Mouse (Mus musculus): ENCODE measurements at regions not wholly inside any gene's neighbourhood (a gene's known extent, or its start where the extent isn't known, plus 50 kb on each side); places are given as distances from the start of the nearest gene placed in this dataset.

DNA sequence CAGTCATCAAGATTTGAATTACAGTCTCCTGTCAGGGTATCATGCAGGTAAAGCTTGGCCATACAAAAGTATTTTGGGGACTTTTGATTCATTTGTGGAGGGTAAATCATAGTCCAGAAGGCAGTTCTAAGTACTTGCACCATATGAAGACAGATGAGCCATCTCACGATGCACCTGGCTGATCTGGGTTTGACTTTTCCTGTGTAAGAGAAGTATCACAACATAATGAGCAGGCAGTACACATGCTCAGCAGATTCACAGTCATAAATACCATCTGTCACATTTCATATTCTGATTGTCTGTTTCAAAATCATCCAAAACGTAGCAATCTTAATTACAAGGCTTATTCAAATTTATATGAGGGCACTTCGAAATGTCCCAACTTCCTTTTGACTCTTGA, 796.6 kb downstream of the Brinp3 start:
- no peaks in the 10 kb centered on the region for H3K36me3 ChIP-seq
- WGBS = 80% methylated on average over 3 of the region's 3 CpGs
- H3K4me2 ChIP-seq = no peak overlapping the region
- no peak for ATAC-seq (ENCODE audit: borderline replicate concordance, extremely low read depth, low FRiP score, low TSS enrichment)
- H3K27me3 ChIP-seq = no peaks in the 10 kb centered on the region
- H3K9me3 ChIP-seq = no peaks in the 10 kb centered on the region
- H3K4me3 ChIP-seq = no peak overlapping the region
- H3K9ac ChIP-seq = no peak overlapping the region
- no peak overlapping the region for H3K27ac ChIP-seq
- H3K4me1 ChIP-seq = no peaks in the 10 kb centered on the region

DNA sequence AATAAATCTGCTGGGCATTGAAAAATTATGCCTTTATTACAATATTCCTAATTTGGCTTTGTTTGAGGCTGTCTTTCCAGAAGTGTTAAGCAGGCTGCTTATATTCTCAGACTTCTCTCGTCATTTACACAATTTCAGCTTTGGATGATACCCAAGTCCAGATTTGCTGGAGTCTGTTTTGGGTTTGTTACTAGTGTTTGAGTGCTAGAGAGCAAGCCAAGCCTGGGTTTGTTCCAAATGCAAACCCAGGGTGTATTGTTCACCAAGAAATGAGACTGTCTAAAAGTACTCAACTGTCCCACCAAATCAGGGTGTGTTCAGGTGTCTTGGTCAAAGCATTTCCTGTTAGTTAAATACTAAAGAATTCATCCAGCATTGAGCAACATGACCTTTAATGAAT, 814.7 kb downstream of the Brinp3 start:
- no peak overlapping the region for H3K9ac ChIP-seq
- 42% methylated on average over 1 of the region's 1 CpGs for WGBS
- no peaks in the 10 kb centered on the region for H3K9me3 ChIP-seq
- H3K4me1 ChIP-seq = no peaks in the 10 kb centered on the region
- H3K27me3 ChIP-seq = no peaks in the 10 kb centered on the region
- H3K4me3 ChIP-seq = no peak overlapping the region
- no peak for ATAC-seq (ENCODE audit: borderline replicate concordance, extremely low read depth, low FRiP score, low TSS enrichment)
- no peak overlapping the region for H3K4me2 ChIP-seq
- H3K36me3 ChIP-seq = no peaks in the 10 kb centered on the region
- no peak overlapping the region for H3K27ac ChIP-seq

DNA sequence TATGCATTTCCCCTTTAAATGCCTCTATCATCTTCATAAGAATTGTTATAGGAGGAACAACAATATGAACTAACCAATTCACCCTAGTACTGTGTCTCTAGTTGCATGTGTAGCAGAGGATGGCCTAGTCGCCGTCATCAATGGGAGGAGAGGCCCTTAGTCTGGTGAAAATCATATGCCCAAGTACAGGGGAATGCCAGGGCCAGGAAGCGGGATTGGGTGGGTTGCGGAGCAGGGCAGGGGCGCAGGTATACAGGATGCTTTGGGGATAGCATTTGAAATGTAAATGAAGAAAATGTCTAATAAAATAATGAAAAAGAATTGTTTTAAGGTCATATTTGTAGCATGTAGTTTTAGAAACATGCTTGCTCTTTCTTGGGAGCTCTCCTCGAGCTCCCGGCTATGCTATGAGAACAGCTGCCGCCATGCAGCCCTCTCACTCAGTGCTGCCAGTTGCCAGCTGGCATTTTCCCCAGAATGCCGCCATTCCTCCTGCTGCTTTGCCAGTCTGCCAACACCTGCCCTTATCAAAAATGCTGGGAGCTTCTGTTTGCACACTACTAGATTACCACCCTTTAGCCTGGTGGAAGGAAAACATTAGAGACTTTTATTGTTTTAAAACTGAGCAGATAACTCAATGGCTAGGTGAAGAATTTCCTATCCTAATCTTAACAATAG, 848.9 kb downstream of the Brinp3 start:
- no peak for ATAC-seq (ENCODE audit: borderline replicate concordance, extremely low read depth, low FRiP score, low TSS enrichment)
- H3K36me3 ChIP-seq = no peaks in the 10 kb centered on the region
- no peak overlapping the region for H3K27ac ChIP-seq
- no peaks in the 10 kb centered on the region for H3K9me3 ChIP-seq
- no peak overlapping the region for H3K4me2 ChIP-seq
- no peaks in the 10 kb centered on the region for H3K4me1 ChIP-seq
- H3K9ac ChIP-seq = no peak overlapping the region
- 80% methylated on average over 9 of the region's 9 CpGs for WGBS
- H3K4me3 ChIP-seq = no peak overlapping the region
- H3K27me3 ChIP-seq = no peaks in the 10 kb centered on the region

DNA sequence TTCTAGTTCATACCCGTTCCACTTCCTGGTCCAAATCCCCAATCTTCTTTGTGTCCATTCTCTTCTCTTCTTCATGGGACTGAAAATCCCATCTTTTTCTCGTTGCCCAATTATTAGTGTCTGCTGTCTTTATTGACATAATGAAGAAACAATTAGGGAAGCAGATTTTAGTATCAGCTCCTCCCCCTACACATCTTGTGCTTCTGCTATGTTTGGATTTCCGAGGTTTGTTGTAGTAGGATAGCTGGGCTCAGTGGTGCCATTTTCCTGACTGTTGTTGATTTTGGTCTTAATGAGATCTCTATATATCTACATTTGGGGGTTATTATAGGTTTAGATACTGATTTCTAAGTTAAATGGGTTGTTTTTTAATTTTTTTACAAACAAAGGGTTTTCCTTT, 849.5 kb downstream of the Brinp3 start:
- Histone ChIP-seq H3K4me3 (no peak overlapping the region), H3K4me2 (no peak overlapping the region), H3K9ac (no peak overlapping the region), H3K27ac (no peak overlapping the region), H3K4me1 (no peaks in the 10 kb centered on the region), H3K36me3 (no peaks in the 10 kb centered on the region), H3K9me3 (no peaks in the 10 kb centered on the region), H3K27me3 (no peaks in the 10 kb centered on the region)
- WGBS = 72% methylated on average over 3 of the region's 3 CpGs
- ATAC-seq (ENCODE audit: borderline replicate concordance, extremely low read depth, low FRiP score, low TSS enrichment) = no peak

Data from lung, embryonic 15.5 days (tissue).